Mouse (Mus musculus) embryonic facial prominence, embryonic 14.5 days (tissue): ENCODE data around the gene Pdhb. TPM values are rescaled to one million over a fixed set of nuclear protein-coding genes. Genes with fewer than 3 reads are reported as not detected.
A peak's percentile ranks its signal among the peaks of the same experiment; 100 is the strongest.

ENCODE experiments used
- ATAC-seq: fragments of 200-750 bp; cut with Nextera tagmentation; 2 replicates; pipeline ENCODE4 v1.8.0; 2017; ENCODE audit warnings: low read depth, moderate number of reproducible peaks, moderate TSS enrichment
- DNase-seq: peaks from one replicate; pipeline ENCODE4 v3.0.0-alpha.2; 2015; ENCODE audit warnings: low spot score
- H3K27ac ChIP-seq: fragments of 300-500 bp; sonication (generic); replicated peaks from 2 replicates; pipeline ENCODE4 v1.5.1; 2014; ENCODE audit warnings: low read depth, mild to moderate bottlenecking, low read length, moderate library complexity
- H3K27me3 ChIP-seq: fragments of 300-500 bp; sonication (generic); replicated peaks from 2 replicates; pipeline ENCODE4 v1.6.1; 2014; ENCODE audit warnings: low read length; ENCODE audit not compliant: control insufficient read depth, insufficient read depth
- H3K36me3 ChIP-seq: fragments of 300-500 bp; sonication (generic); 2 replicates; pipeline ENCODE4 v1.6.1; 2014; ENCODE audit warnings: low read length, mixed read lengths; ENCODE audit not compliant: control insufficient read depth, insufficient read depth
- H3K4me1 ChIP-seq: fragments of 300-500 bp; sonication (generic); 2 replicates; pipeline ENCODE4 v1.6.1; 2014; ENCODE audit warnings: antibody characterized with exemption, low read length; ENCODE audit not compliant: control insufficient read depth, insufficient read depth
- H3K4me2 ChIP-seq: fragments of 300-500 bp; sonication (generic); 2 replicates; pipeline ENCODE4 v1.6.1; 2014; ENCODE audit warnings: low read depth, mild to moderate bottlenecking, low read length, moderate library complexity, mixed read lengths
- H3K4me3 ChIP-seq: fragments of 300-500 bp; sonication (generic); 2 replicates; pipeline ENCODE4 v1.5.1; 2014; ENCODE audit warnings: low read depth, mild to moderate bottlenecking, low read length
- H3K9ac ChIP-seq: fragments of 300-500 bp; sonication (generic); 2 replicates; pipeline ENCODE4 v1.6.1; 2014; ENCODE audit warnings: low read depth, mild to moderate bottlenecking, low read length, moderate library complexity, mixed read lengths
- H3K9me3 ChIP-seq: fragments of 300-500 bp; sonication (generic); 2 replicates; pipeline ENCODE4 v1.6.1; 2016; ENCODE audit warnings: low read length; ENCODE audit not compliant: control insufficient read depth
- WGBS: fragments of 180-500 bp; shearing (Covaris S2); extraction: QIAGEN DNeasy Blood & Tissue Kit; methylation state at CpG from one replicate; pipeline ENCODE4 v1.1.7; 2014; 5-methylcytosine and 5-hydroxymethylcytosine counted together
- polyA plus RNA-seq: library from polyadenylated mRNA; unstranded; fragments of >200 nt; fragmentation: Nextera tagmentation; extraction: Ambion mirVana; gene quantifications from 2 replicates; pipeline ENCODE4 v1.2.1, GENCODE M21; 2014

The Pdhb gene
- polyA plus RNA-seq, 1 experiment from 2014 or later, result 215 TPM

GRCm38 (mm10) chr14:8156947-8157346 lies 15.9 kb downstream of the Pdhb start:
- ATAC-seq, result no peak
- Histone ChIP-seq H3K27ac (no peak overlapping the region), H3K4me3 (no peak overlapping the region), H3K4me2 (no peak overlapping the region), H3K9ac (no peak overlapping the region), H3K9me3 (no peaks in the 10 kb centered on the region), H3K36me3 (peaks cover 31% of the 10 kb centered on the region), H3K27me3 (no peaks in the 10 kb centered on the region), H3K4me1 (no peaks in the 10 kb centered on the region)
- 41% methylated on average over 3 of the region's 3 CpGs for WGBS
- DNase-seq, result peak; percentile 19

GRCm38 (mm10) chr14:8154072-8154471 lies 18.8 kb downstream of the Pdhb start:
- Histone ChIP-seq H3K4me3 (no peak overlapping the region), H3K9me3 (no peaks in the 10 kb centered on the region), H3K9ac (no peak overlapping the region), H3K36me3 (peaks cover 28% of the 10 kb centered on the region), H3K27ac (no peak overlapping the region), H3K27me3 (no peaks in the 10 kb centered on the region), H3K4me1 (no peaks in the 10 kb centered on the region), H3K4me2 (no peak overlapping the region)
- ATAC-seq (no peak), DNase-seq (no peak)
- WGBS, result 71% methylated on average over 3 of the region's 3 CpGs

DNA sequence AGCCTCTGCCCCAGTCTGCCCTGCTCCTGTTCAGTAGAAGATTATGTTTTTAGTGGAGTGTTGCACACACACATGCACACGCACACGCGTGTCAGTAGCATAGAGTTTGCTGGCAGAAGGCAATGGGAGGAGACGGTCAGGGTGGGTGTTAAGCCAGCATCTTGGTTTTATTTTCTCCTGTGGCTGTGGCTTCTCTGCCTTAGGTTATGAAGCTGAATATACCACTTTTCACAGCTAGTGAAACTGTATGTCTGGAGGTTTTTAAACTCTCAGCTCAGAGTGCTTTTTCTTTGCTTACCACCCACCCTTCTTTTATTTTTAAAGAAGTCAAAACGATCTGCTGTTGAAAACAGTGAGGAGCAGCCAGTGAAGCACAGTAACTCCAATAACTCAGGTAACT lies 21.1 kb downstream of the Pdhb start:
- DNase-seq (no peak), ATAC-seq (no peak)
- Histone ChIP-seq H3K27ac (no peak overlapping the region), H3K4me1 (no peaks in the 10 kb centered on the region), H3K27me3 (no peaks in the 10 kb centered on the region), H3K9ac (no peak overlapping the region), H3K4me2 (no peak overlapping the region), H3K9me3 (no peaks in the 10 kb centered on the region), H3K4me3 (no peak overlapping the region), H3K36me3 (peaks cover 27% of the 10 kb centered on the region)
- 97% methylated on average over 5 of the region's 5 CpGs for WGBS

DNA sequence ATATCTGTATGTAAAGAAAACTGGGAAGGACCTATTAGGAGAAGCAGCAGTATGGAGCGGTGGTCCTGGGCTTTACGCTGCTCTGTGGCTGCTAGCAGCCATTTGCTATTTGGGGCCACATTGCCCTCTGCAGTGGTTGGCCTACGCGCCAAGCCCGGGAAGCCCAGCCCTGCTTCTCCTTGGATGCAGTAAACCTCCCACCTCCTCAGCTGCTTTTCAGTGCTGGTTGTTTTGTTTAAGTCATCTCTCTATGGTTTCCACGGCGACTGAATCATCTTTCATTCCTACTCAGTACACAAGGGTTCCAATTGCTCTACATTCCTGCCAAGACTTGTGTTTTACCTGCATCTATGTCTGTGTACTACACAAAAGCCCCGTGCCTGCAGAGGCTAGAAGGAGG lies 24.0 kb downstream of the Pdhb start:
- 86% methylated on average over 8 of the region's 8 CpGs for WGBS
- H3K4me2 ChIP-seq, result no peak overlapping the region
- no peak overlapping the region for H3K27ac ChIP-seq
- DNase-seq (peak; percentile 21), ATAC-seq (0 out of 2 replicates have a peak, but pooled peaks have one; percentile 33)
- H3K9me3 ChIP-seq, result no peaks in the 10 kb centered on the region
- no peaks in the 10 kb centered on the region for H3K27me3 ChIP-seq
- H3K4me1 ChIP-seq, result no peaks in the 10 kb centered on the region; the same call in 1 of the 2 replicates
- H3K9ac ChIP-seq, result no peak overlapping the region
- peaks cover 50% of the 10 kb centered on the region for H3K36me3 ChIP-seq
- H3K4me3 ChIP-seq, result no peak overlapping the region

GRCm38 (mm10) chr14:8146611-8147223 lies 26.1 kb downstream of the Pdhb start:
- H3K4me1 ChIP-seq, result peaks cover 4% of the 10 kb centered on the region; the same call in 1 of the 2 replicates
- H3K4me2 ChIP-seq, result no peak overlapping the region
- H3K27ac ChIP-seq, result no peak overlapping the region
- peaks cover 47% of the 10 kb centered on the region for H3K36me3 ChIP-seq
- 89% methylated on average over 9 of the region's 11 CpGs for WGBS
- no peak overlapping the region for H3K9ac ChIP-seq
- ATAC-seq (no peak), DNase-seq (no peak)
- no peaks in the 10 kb centered on the region for H3K9me3 ChIP-seq
- no peaks in the 10 kb centered on the region for H3K27me3 ChIP-seq
- no peak overlapping the region for H3K4me3 ChIP-seq

DNA sequence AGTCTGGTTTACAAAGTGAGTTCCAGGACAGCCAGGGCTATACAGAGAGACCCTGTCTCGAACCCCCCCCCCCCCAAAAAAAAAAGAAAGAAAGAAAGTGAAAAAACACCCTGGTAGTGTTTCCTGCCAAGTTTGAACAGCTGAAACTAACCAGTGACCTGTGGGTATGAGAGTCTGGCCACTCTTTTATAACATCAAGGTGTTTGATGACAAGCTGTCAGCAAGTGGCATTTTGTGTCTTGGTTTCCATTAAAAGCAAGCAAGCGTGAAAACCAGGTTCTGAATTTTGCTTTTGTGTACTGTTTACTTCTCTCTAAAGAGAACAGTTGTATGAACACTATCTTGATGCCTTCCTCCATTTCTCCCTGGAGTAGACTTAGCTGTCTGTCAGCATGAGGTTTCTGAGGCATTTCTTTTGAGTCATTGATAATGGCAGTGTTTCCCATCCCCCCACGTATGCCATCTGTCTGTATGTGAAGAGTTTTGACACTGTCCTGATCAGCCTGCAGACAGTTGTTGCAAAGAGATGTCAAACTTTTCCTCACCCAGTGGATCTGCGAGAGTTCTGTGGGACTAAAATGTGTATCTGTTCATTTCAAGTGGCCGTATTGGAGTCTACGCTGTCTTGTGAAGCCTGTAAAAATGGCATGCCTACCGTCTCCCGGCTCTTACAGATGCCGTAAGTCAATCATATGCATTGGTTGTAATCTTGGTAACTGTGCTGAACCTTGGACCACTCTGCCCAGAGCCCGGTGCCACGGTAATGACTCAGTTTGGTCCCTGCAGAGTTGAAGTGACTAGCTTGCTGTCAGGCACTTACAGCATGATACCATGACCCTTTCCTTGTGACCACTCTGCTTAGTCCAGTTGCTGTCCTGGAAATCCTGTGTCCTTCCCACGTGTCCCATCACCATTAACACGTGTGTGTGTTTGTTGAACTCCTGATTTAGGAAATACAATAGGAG lies 26.9 kb downstream of the Pdhb start:
- DNase-seq (no peak), ATAC-seq (no peak)
- WGBS, result 84% methylated on average over 13 of the region's 13 CpGs
- Histone ChIP-seq H3K4me2 (no peak overlapping the region), H3K36me3 (peaks cover 50% of the 10 kb centered on the region), H3K9me3 (no peaks in the 10 kb centered on the region), H3K9ac (no peak overlapping the region), H3K4me3 (no peak overlapping the region), H3K27ac (no peak overlapping the region), H3K4me1 (peaks cover 4% of the 10 kb centered on the region; the same call in 1 of the 2 replicates), H3K27me3 (no peaks in the 10 kb centered on the region)

- DNase-seq (no peak), ATAC-seq (no peak)
- WGBS, result 83% methylated on average over 2 of the region's 2 CpGs
- Histone ChIP-seq H3K27me3 (no peaks in the 10 kb centered on the region), H3K9ac (no peak overlapping the region), H3K9me3 (no peaks in the 10 kb centered on the region), H3K36me3 (peaks cover 52% of the 10 kb centered on the region), H3K4me2 (no peak overlapping the region), H3K4me3 (no peak overlapping the region), H3K4me1 (peaks cover 4% of the 10 kb centered on the region; the same call in 1 of the 2 replicates), H3K27ac (no peak overlapping the region)
Observed at GRCm38 (mm10) chr14:8141131-8141530, 31.7 kb downstream of the Pdhb start.

- no peak overlapping the region for H3K9ac ChIP-seq
- DNase-seq (peak; percentile 16), ATAC-seq (no peak)
- H3K27me3 ChIP-seq, result no peaks in the 10 kb centered on the region
- no peak overlapping the region for H3K27ac ChIP-seq
- WGBS, result 66% methylated on average over 23 of the region's 23 CpGs
- H3K9me3 ChIP-seq, result no peaks in the 10 kb centered on the region
- peaks cover 47% of the 10 kb centered on the region for H3K36me3 ChIP-seq
- H3K4me1 ChIP-seq, result peaks cover 4% of the 10 kb centered on the region; the same call in 1 of the 2 replicates
- no peak overlapping the region for H3K4me2 ChIP-seq
- no peak overlapping the region for H3K4me3 ChIP-seq
Observed at GRCm38 (mm10) chr14:8139724-8140710, 32.8 kb downstream of the Pdhb start.
